Mouse (Mus musculus) stomach, postnatal 0 days (tissue): ENCODE data around the gene Oosp3.

Experiments
- CTCF ChIP-seq: IDR thresholded peaks from 2 replicates; pipeline ENCODE4 v1.5.1; 2016; ENCODE audit warnings: antibody characterized with exemption, low read depth, mild to moderate bottlenecking, moderate library complexity
- EP300 ChIP-seq: optimal IDR thresholded peaks from 2 replicates; pipeline ENCODE3; 2016; ENCODE audit warnings: antibody characterized with exemption

GRCm38 (mm10) chr19:11736455-11736854, 39.6 kb downstream of the Oosp3 start:
- TF ChIP-seq CTCF, result no peak
- no peak for TF ChIP-seq EP300
